Mouse (Mus musculus) layer of hippocampus, adult 2 months (tissue): ENCODE results near the gene Tmem269. TPM values are rescaled to one million over a fixed set of nuclear protein-coding genes. Genes with fewer than 3 reads are reported as not detected.

Source experiments
- DNase-seq, 2 experiments: peaks; one replicate each; pipeline ENCODE4 v3.0.0; 2022; ENCODE audit warnings: low spot score in 2 of 2
- H3K27ac ChIP-seq: fragments of 200-600 bp; 2 replicates; pipeline ENCODE4 v1.8.1; 2022
- H3K4me3 ChIP-seq: fragments of 200-600 bp; 2 replicates; pipeline ENCODE4 v1.8.1; 2022; ENCODE audit warnings: mild to moderate bottlenecking
- CTCF ChIP-seq: fragments of 200-600 bp; conservative IDR thresholded peaks from 2 replicates; pipeline ENCODE4 v1.8.1; 2022; ENCODE audit warnings: antibody characterized with exemption, mild to moderate bottlenecking, moderate library complexity
- total RNA-seq, 2 experiments: library from RNA; stranded (reverse); gene quantifications; 2 replicates each; pipeline ENCODE4 v1.2.3; 2021

The Tmem269 gene
- total RNA-seq, 2 experiments from 2014 or later: 0.77 to 0.93 TPM

- Histone ChIP-seq H3K4me3 (no peak overlapping the region), H3K27ac (no peak overlapping the region)
- no peak for DNase-seq
- no peak for TF ChIP-seq CTCF
Observed at GRCm38 (mm10) chr4:119161358-119161757, 56.7 kb downstream of the Tmem269 start.

GRCm38 (mm10) chr4:119157891-119158290 is 60.1 kb downstream of the Tmem269 start:
- no peak for TF ChIP-seq CTCF
- Histone ChIP-seq H3K27ac (no peak overlapping the region), H3K4me3 (no peak overlapping the region)
- DNase-seq: no peak

GRCm38 (mm10) chr4:119157186-119157585 is 60.8 kb downstream of the Tmem269 start:
- DNase-seq: peak in 1 of 2 experiments; percentile 71

More at GRCm38 (mm10) chr4:119157186-119157585, 60.8 kb downstream of the Tmem269 start:
- Histone ChIP-seq H3K27ac (no peak overlapping the region), H3K4me3 (no peak overlapping the region)
- TF ChIP-seq CTCF: peak; percentile 78

Other genes starting within 250 kb of the Tmem269 start
- gene Slc2a1, start 109.5 kb downstream of the Tmem269 start, total RNA-seq: 10 to 100 TPM; 94.5 to 96.4 TPM
- 1 to 10 TPM; 6.1 to 6.5 TPM for gene Zfp691, start 44.0 kb downstream of the Tmem269 start, total RNA-seq
- under 1 TPM; 0.32 to 0.44 TPM for gene Ermap, start 28.2 kb downstream of the Tmem269 start, total RNA-seq
- 10 to 100 TPM; 13.9 to 16.6 TPM for gene Svbp, start 22.9 kb downstream of the Tmem269 start, total RNA-seq
- 10 to 100 TPM; 30.5 to 31.9 TPM for gene AU022252, start 14.5 kb upstream of the Tmem269 start, total RNA-seq
- 1 to 10 TPM; 9.6 to 9.9 TPM for gene P3h1, start 14.7 kb upstream of the Tmem269 start, total RNA-seq
- gene Cldn19, start 37.2 kb upstream of the Tmem269 start, total RNA-seq: under 1 TPM; 0.37 to 0.69 TPM
- 100 to 1,000 TPM; 266 to 269 TPM for gene Ybx1, start 76.4 kb upstream of the Tmem269 start, total RNA-seq
- 10 to 100 TPM; 14.7 to 16.0 TPM for gene Ppih, start 102.3 kb upstream of the Tmem269 start, total RNA-seq
- 10 to 100 TPM; 24.8 to 25.8 TPM for gene Ccdc30, start 197.3 kb upstream of the Tmem269 start, total RNA-seq
- 1 to 10 TPM; 7.0 to 7.2 TPM for gene Ppcs, start 204.2 kb upstream of the Tmem269 start, total RNA-seq
- under 1 TPM; 0.39 to 0.41 TPM for gene Zmynd12, start 204.6 kb upstream of the Tmem269 start, total RNA-seq